Mouse (Mus musculus) ES-E14 (cell line): ENCODE results near the gene Il24. TPM values are rescaled to one million over a fixed set of nuclear protein-coding genes. Genes with fewer than 3 reads are reported as not detected.

Experiments
- DNase-seq: peaks from one replicate; pipeline ENCODE4 v3.0.0-alpha.2; 2013; ENCODE audit warnings: low read depth, low spot score
- H3K27ac ChIP-seq: 2 replicates; pipeline ENCODE4 v1.5.1; 2012; ENCODE audit warnings: low read depth, mild to moderate bottlenecking, low read length, moderate library complexity, mixed read lengths; ENCODE audit not compliant: poor library complexity, insufficient read depth, severe bottlenecking
- H3K36me3 ChIP-seq: 2 replicates; pipeline ENCODE4 v1.6.1; 2012; ENCODE audit warnings: mild to moderate bottlenecking, low read length, moderate library complexity, mixed read lengths; ENCODE audit not compliant: control insufficient read depth, poor library complexity, insufficient read depth, severe bottlenecking
- H3K4me1 ChIP-seq, 2 experiments: fragments of 150-350 bp in 1 of 2; sonication (generic) in 1 of 2; 2 replicates each; pipeline ENCODE4 v1.6.1; 2012; ENCODE audit warnings: low read length in 2 of 2, mild to moderate bottlenecking in 1 of 2, mixed read lengths in 1 of 2; ENCODE audit not compliant: control insufficient read depth in 2 of 2, insufficient read depth in 2 of 2, poor library complexity in 1 of 2
- H3K4me3 ChIP-seq, 2 experiments: fragments of 150-350 bp in 1 of 2; sonication (generic) in 1 of 2; 2 replicates each; pipeline ENCODE4 v1.5.1; 2012; ENCODE audit warnings: low read length in 2 of 2, low read depth in 1 of 2, mild to moderate bottlenecking in 1 of 2, mixed read lengths in 1 of 2; ENCODE audit not compliant: insufficient read depth in 1 of 2, poor library complexity in 1 of 2, severe bottlenecking in 1 of 2
- H3K9ac ChIP-seq: 2 replicates; pipeline ENCODE4 v1.6.1; 2012; ENCODE audit warnings: low read depth, mild to moderate bottlenecking, low read length, mixed read lengths; ENCODE audit not compliant: poor library complexity, insufficient read depth, severe bottlenecking
- H3K9me3 ChIP-seq: fragments of 150-350 bp; sonication (generic); 2 replicates; pipeline ENCODE4 v1.6.1; 2012; ENCODE audit warnings: low read depth, mild to moderate bottlenecking, low read length; ENCODE audit not compliant: control insufficient read depth, insufficient read depth
- CHD2 ChIP-seq: IDR thresholded peaks from 2 replicates; pipeline ENCODE4 v1.6.1; 2014; ENCODE audit warnings: mild to moderate bottlenecking, low read depth, low read length, inconsistent platforms
- HCFC1 ChIP-seq: IDR thresholded peaks from 2 replicates; pipeline ENCODE4 v1.6.1; 2012; ENCODE audit warnings: low read length, inconsistent platforms, borderline replicate concordance; ENCODE audit not compliant: insufficient read depth
- MAFK ChIP-seq: IDR thresholded peaks from 2 replicates; pipeline ENCODE4 v1.6.1; 2014; ENCODE audit warnings: mild to moderate bottlenecking, low read depth, low read length, inconsistent platforms; ENCODE audit not compliant: insufficient read depth
- ZC3H11A ChIP-seq: IDR thresholded peaks from 2 replicates; pipeline ENCODE4 v1.6.1; 2012; ENCODE audit warnings: low read depth, mild to moderate bottlenecking, inconsistent platforms, low read length, borderline replicate concordance
- ZNF384 ChIP-seq: IDR thresholded peaks from 2 replicates; pipeline ENCODE4 v1.6.1; 2012; ENCODE audit warnings: low read depth, low read length, inconsistent platforms
- in situ Hi-C, 2 experiments: fragments of 600-800 bp; cut with MboI; formaldehyde crosslinking; loops; one replicate each; pipeline ENCODE4 v1.15.1; 2025; ENCODE audit warnings: low sequenced_read_pairs in 2 of 2, inconsistent platforms in 1 of 2; ENCODE audit not compliant: unreplicated experiment in 2 of 2
- total RNA-seq: library from RNA; depleted of rRNA; stranded (reverse); fragments of 300-350 nt; gene quantifications from 2 replicates; pipeline ENCODE4 v1.2.3, GENCODE M21; 2012

Il24 gene
- total RNA-seq, 1 experiment: 1.9 TPM

DNA sequence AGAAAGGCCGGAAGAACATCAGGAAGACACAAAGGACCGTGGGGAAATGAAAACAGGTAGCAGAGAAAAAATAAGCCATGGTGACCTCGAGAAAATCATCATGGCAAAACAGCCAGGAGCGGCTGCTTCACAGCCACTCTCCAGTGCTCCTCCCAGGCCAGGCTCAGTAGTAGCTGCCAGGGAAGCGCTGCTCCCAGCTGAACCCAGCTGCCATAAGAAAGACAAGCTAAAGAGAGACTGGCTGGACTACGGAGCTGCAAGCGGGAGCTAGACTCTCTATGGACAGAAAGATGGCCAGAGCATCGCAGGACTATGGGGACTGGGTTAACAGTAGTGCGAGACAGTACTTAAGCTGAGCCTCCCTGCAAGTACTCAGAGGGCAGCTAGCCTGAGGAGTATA, 32.4 kb downstream of the Il24 start:
- no peaks in the 10 kb centered on the region for H3K4me1 ChIP-seq
- no peaks in the 10 kb centered on the region for H3K36me3 ChIP-seq
- H3K9ac ChIP-seq: no peak overlapping the region
- no peak for DNase-seq
- H3K4me3 ChIP-seq: no peak overlapping the region
- in situ Hi-C loops: no loop called here
- H3K9me3 ChIP-seq: no peaks in the 10 kb centered on the region
- TF ChIP-seq HCFC1: no peak
- TF ChIP-seq CHD2: no peak
- no peak for TF ChIP-seq ZC3H11A
- no peak for TF ChIP-seq MAFK
- no peak overlapping the region for H3K27ac ChIP-seq

DNA sequence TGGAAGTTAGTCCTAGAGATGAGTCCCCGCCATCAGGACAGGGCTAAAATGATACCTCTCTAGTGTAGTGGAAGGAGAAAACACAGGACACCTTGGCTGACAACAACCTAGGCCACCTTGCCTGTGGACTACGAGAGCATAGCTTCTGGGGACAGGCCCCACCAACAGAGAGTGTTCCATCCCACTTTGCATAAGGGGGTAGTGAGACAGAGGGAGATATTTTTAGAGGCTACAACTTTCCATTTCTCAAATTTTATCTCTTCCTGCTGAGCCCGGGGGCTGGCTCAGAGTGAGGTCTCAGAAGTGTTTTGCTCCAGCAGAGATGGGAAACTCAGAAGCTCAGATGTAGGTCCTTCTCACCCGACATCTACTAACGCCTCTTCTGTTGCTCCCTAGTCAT, 36.8 kb downstream of the Il24 start:
- in situ Hi-C loops: no loop called here
- H3K36me3 ChIP-seq: no peaks in the 10 kb centered on the region
- no peak overlapping the region for H3K4me3 ChIP-seq
- H3K27ac ChIP-seq: no peak overlapping the region
- no peaks in the 10 kb centered on the region for H3K9me3 ChIP-seq
- H3K9ac ChIP-seq: no peak overlapping the region
- DNase-seq: no peak
- no peaks in the 10 kb centered on the region for H3K4me1 ChIP-seq
- no peak for TF ChIP-seq MAFK
- TF ChIP-seq ZNF384: no peak

DNA sequence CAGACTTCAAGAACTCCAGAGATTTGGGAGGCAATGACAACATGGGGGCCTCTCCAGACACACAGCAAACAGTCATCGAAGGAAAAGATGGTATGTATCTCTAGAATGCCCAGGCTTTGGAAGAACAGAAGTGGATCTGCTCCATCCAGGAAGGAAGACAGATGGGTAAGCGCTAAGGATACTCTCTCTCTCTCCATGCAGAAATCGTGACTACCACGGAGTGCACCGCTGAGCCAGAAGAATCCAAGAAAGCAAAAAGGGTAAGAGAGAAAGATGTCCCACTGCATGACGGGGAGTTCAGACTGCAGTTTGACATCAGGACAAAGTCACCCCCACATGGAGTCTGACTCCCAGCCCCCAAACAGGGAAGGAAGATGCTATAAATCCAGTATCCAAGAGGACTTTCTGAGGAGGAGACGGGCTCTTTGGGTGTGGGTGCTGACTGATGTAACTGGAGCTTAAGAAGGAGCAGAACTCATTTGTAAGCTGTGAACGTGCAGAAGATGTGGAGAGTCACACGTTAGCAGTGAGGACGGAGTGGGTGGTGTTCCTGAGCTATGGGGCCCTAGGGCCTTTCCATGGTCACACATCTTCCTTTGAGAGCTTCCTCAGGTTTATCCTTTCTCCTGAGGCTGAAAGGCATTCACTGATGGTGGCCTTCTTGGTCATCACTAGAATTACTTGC, 37.6 kb downstream of the Il24 start:
- H3K27ac ChIP-seq: no peak overlapping the region
- no peaks in the 10 kb centered on the region for H3K9me3 ChIP-seq
- DNase-seq: no peak
- no peak overlapping the region for H3K4me3 ChIP-seq
- TF ChIP-seq MAFK (no peak), CHD2 (no peak), ZC3H11A (no peak), HCFC1 (no peak), ZNF384 (no peak)
- in situ Hi-C loops: no loop called here
- no peaks in the 10 kb centered on the region for H3K4me1 ChIP-seq
- no peak overlapping the region for H3K9ac ChIP-seq
- H3K36me3 ChIP-seq: no peaks in the 10 kb centered on the region

DNA sequence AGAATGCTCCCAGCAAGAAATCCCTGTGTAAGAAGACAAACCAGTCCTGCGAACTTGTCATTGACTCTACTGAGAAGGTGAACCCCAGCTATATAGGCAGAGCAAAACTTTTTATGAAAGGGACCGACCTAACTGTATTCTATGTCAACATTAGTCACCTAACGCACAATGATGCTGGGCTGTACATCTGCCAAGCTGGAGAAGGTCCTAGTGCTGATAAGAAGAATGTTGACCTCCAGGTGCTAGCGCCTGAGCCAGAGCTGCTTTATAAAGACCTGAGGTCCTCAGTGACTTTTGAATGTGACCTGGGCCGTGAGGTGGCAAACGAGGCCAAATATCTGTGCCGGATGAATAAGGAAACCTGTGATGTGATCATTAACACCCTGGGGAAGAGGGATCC, 42.7 kb downstream of the Il24 start:
- in situ Hi-C loops: no loop called here
- Histone ChIP-seq H3K9me3 (no peaks in the 10 kb centered on the region), H3K27ac (no peak overlapping the region), H3K9ac (no peak overlapping the region), H3K4me1 (no peaks in the 10 kb centered on the region), H3K4me3 (no peak overlapping the region), H3K36me3 (no peaks in the 10 kb centered on the region)
- TF ChIP-seq HCFC1 (no peak), CHD2 (no peak), ZC3H11A (no peak), ZNF384 (no peak), MAFK (no peak)
- no peak for DNase-seq

DNA sequence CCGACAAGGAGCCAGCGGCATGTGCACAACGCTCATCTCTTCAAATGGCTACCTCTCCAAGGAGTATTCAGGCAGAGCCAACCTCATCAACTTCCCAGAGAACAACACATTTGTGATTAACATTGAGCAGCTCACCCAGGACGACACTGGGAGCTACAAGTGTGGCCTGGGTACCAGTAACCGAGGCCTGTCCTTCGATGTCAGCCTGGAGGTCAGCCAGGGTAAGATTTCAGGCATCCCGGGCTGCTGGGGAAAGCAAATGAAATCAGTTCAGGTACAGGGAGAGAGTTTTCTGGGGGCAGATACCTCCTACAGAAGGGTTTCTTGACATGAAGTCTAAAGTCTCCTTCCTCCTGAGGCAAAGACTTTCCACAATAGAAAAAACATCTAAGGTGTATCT, 45.6 kb downstream of the Il24 start:
- Histone ChIP-seq H3K27ac (no peak overlapping the region), H3K4me1 (no peaks in the 10 kb centered on the region), H3K4me3 (no peak overlapping the region), H3K9ac (no peak overlapping the region), H3K36me3 (no peaks in the 10 kb centered on the region), H3K9me3 (no peaks in the 10 kb centered on the region)
- TF ChIP-seq CHD2 (no peak), ZNF384 (no peak), HCFC1 (no peak), ZC3H11A (no peak), MAFK (no peak)
- in situ Hi-C loops: no loop called here
- no peak for DNase-seq
